ENCODE assay signal across 20 mouse cellular contexts in the genomic region with DNA sequence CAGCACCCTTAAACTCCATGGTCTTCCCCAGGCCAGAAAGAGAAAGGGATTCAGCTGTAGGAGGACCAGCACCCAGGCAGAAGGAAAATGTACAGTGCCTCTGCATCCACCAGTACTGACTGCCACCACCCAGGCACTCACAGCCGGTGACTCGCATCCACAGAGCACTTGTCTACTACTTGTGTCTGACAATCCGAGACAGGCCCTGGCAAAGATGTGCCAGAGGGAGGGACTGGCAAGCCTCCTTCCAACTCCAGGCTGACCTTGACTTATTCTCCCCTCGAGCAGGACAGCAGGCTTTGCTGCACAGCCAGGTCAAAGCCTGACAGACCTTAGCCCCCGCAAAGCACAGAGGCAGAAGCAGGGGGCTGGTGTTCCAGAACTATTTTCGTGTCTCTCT. TPM values are rescaled to one million over a fixed set of nuclear protein-coding genes. Genes with fewer than 3 reads are reported as not detected.
A peak's percentile ranks its signal among the peaks of the same experiment; 100 is the strongest.
DNase-seq lines count a peak whose midpoint lies in the region.
"Had no signal": no experiment of that assay in that cellular context is flagged by ENCODE, and none has a peak within 500 bp of the region (broad histone marks: within the 10 kb centered on the region; RNA-seq: fewer than 3 reads in every experiment).

No protein-coding gene starts in this region.

- peak; percentile 46 for DNase-seq in adrenal gland, postnatal 14 days
- no peak for DNase-seq in adrenal gland, adult 8-10 months
- DNase-seq in heart, adult 18-20 months, result peak; percentile 34 to 61
- no peak for DNase-seq in heart, postnatal 25 days (ENCODE audit: low spot score)
- peak; percentile 38 for DNase-seq in testis, postnatal 14 days (ENCODE audit: low spot score)
- DNase-seq in testis, postnatal 10 days (ENCODE audit: low spot score), result no peak
- no peak for DNase-seq in left cerebral cortex, postnatal 4 days
- DNase-seq: cerebellum, adult 11 months; cerebellum, adult 8-10 months; cerebellum, postnatal 10 days; cerebellum, postnatal 36 days; embryo, embryonic 11 days; gastrocnemius, postnatal 10 days; gastrocnemius, postnatal 36 days; heart, postnatal 4 days; kidney, adult 11 months; kidney, adult 8-10 months had no signal

- intact Hi-C loops in heart, postnatal 25 days (cut with DNase I), result no loop called here
- intact Hi-C loops in left cerebral cortex, postnatal 4 days (cut with DNase I), result no loop called here

RNA-seq across cellular contexts. Expression of a gene that starts 15.4 kb away (rescaled TPM):
- 104 and 107 TPM in 2 replicates for total RNA-seq in adrenal gland, postnatal 14 days (2021)
- 100 to 1,000 TPM; 120 to 169 (median 145) TPM for total RNA-seq in adrenal gland, adult 8-10 months (2022)
- total RNA-seq in heart, adult 18-20 months (2021), result 10 to 100 TPM; 45.8 to 46.9 TPM
- 10 to 100 TPM; 51.9 to 55.9 TPM for total RNA-seq in heart, postnatal 25 days (2021)
- 100 to 1,000 TPM; 123 to 134 TPM for total RNA-seq in left cerebral cortex, postnatal 4 days (2021)

RNA-seq across cellular contexts. Expression of a gene that starts 23.4 kb away (rescaled TPM):
- total RNA-seq in adrenal gland, postnatal 14 days (2021), result 145 and 149 TPM in 2 replicates
- 100 to 1,000 TPM; 143 to 157 (median 143) TPM for total RNA-seq in adrenal gland, adult 8-10 months (2022)
- 10 to 100 TPM; 40.2 to 48.8 TPM for total RNA-seq in heart, adult 18-20 months (2021)
- total RNA-seq in heart, postnatal 25 days (2021), result 10 to 100 TPM; 43.1 to 43.5 TPM
- total RNA-seq in left cerebral cortex, postnatal 4 days (2021), result 10 to 100 TPM; 41.2 to 42.6 TPM

RNA-seq across cellular contexts. Expression of a gene that starts 26.8 kb away (rescaled TPM):
- 4.5 and 6.0 TPM in 2 replicates for total RNA-seq in adrenal gland, postnatal 14 days (2021)
- total RNA-seq in adrenal gland, adult 8-10 months (2022), result 10 to 100 TPM in 2 of 4 experiments, 1 to 10 TPM in 2; 2.8 to 11.3 (median 6.9) TPM
- total RNA-seq in heart, adult 18-20 months (2021), result 1 to 10 TPM; 2.8 to 3.8 TPM
- total RNA-seq in heart, postnatal 25 days (2021), result 1 to 10 TPM; 2.2 to 3.0 TPM
- 1 to 10 TPM in 1 of 2 experiments, under 1 TPM in 1; 0.92 to 1.4 TPM for total RNA-seq in left cerebral cortex, postnatal 4 days (2021)
- total RNA-seq: granulocyte monocyte progenitor cell, adult 5-6 weeks had no signal

RNA-seq across cellular contexts. Expression of a gene that starts 59.4 kb away (rescaled TPM):
- total RNA-seq in adrenal gland, postnatal 14 days (2021), result 2.8 and 3.0 TPM in 2 replicates
- total RNA-seq in adrenal gland, adult 8-10 months (2022), result 10 to 100 TPM in 1 of 4 experiments, 1 to 10 TPM in 3; 5.3 to 11.3 (median 8.1) TPM
- not detected for total RNA-seq in heart, adult 18-20 months (2021)
- not detected for total RNA-seq in heart, postnatal 25 days (2021)
- 10 to 100 TPM; 18.7 to 27.1 TPM for total RNA-seq in left cerebral cortex, postnatal 4 days (2021)
- total RNA-seq: gastrocnemius, adult 18-20 months; gastrocnemius, postnatal 36 days; granulocyte monocyte progenitor cell, adult 5-6 weeks; heart, postnatal 4 days; MEL had no signal

Comparison
In these comparisons a context has a peak if more than half of its experiments do, and no peak if none do; other contexts are left out.
1. DNase-seq: peak in adrenal gland, postnatal 14 days (single experiment), heart, adult 18-20 months (2 of 2) and testis, postnatal 14 days (single experiment); none in adrenal gland, adult 8-10 months (single experiment), heart, postnatal 25 days (single experiment), testis, postnatal 10 days (single experiment) and left cerebral cortex, postnatal 4 days (single experiment).